Mouse (Mus musculus) layer of hippocampus, postnatal 10 days (tissue): ENCODE measurements around the gene Svs1. TPM values are rescaled to one million over a fixed set of nuclear protein-coding genes. Genes with fewer than 3 reads are reported as not detected.

Experiments used
- DNase-seq, 2 experiments: peaks; one replicate each; pipeline ENCODE4 v3.0.0; 2021; ENCODE audit warnings: low spot score in 2 of 2
- total RNA-seq, 2 experiments: library from RNA; stranded (reverse); gene quantifications; 2 replicates each; pipeline ENCODE4 v1.2.3; 2021

The Svs1 gene
- total RNA-seq, 2 experiments from 2014 or later = not detected

- DNase-seq = no peak
Measured at GRCm38 (mm10) chr6:49009665-49010064, 23.0 kb downstream of the Svs1 start.

- DNase-seq = no peak
Measured at GRCm38 (mm10) chr6:49011191-49011590, 24.5 kb downstream of the Svs1 start.

GRCm38 (mm10) chr6:49013023-49013422, 26.4 kb downstream of the Svs1 start:
- no peak for DNase-seq

- no peak for DNase-seq
Measured at GRCm38 (mm10) chr6:49013458-49013857, 26.8 kb downstream of the Svs1 start.

- no peak for DNase-seq
Measured at GRCm38 (mm10) chr6:49017150-49017549, 30.5 kb downstream of the Svs1 start.

- DNase-seq = no peak
Measured at GRCm38 (mm10) chr6:49019341-49019740, 32.7 kb downstream of the Svs1 start.

- peak; percentile 47 to 63 for DNase-seq
Measured at GRCm38 (mm10) chr6:49021141-49022012, 34.7 kb downstream of the Svs1 start.

- no peak for DNase-seq
Measured at GRCm38 (mm10) chr6:49022384-49022783, 35.7 kb downstream of the Svs1 start.

- no peak for DNase-seq
Measured at GRCm38 (mm10) chr6:49023315-49023714, 36.7 kb downstream of the Svs1 start.

- no peak for DNase-seq
Measured at GRCm38 (mm10) chr6:49025290-49025689, 38.6 kb downstream of the Svs1 start.

GRCm38 (mm10) chr6:49026496-49026895, 39.8 kb downstream of the Svs1 start:
- no peak for DNase-seq

GRCm38 (mm10) chr6:49028019-49028418, 41.4 kb downstream of the Svs1 start:
- no peak for DNase-seq

GRCm38 (mm10) chr6:49028708-49029107, 42.0 kb downstream of the Svs1 start:
- no peak for DNase-seq

GRCm38 (mm10) chr6:49031230-49031629, 44.6 kb downstream of the Svs1 start:
- no peak for DNase-seq

GRCm38 (mm10) chr6:49032783-49033182, 46.1 kb downstream of the Svs1 start:
- DNase-seq = no peak

GRCm38 (mm10) chr6:49036275-49037267, 49.9 kb downstream of the Svs1 start, which contains the start of gene Gpnmb:
Gene Gpnmb (plus strand): TSS chr6:49036546.
- no peak for DNase-seq

- no peak for DNase-seq
Measured at GRCm38 (mm10) chr6:49037268-49037662, 50.6 kb downstream of the Svs1 start.

- peak; percentile 73 to 78 for DNase-seq
Measured at GRCm38 (mm10) chr6:49039470-49040180, 53.0 kb downstream of the Svs1 start.
